Mouse (Mus musculus) myocyte (in vitro differentiated cells): ENCODE measurements at regions not wholly inside any gene's neighbourhood (a gene's known extent, or its start where the extent isn't known, plus 50 kb on each side); places are given as distances from the start of the nearest gene placed in this dataset.

Source experiments
- H3K27me3 ChIP-seq: one replicate; pipeline ENCODE4 v1.6.1; 2011; ENCODE audit not compliant: control insufficient read depth, insufficient read depth, insufficient read length
- H3K36me3 ChIP-seq: one replicate; pipeline ENCODE4 v1.6.1; 2011; ENCODE audit not compliant: control insufficient read depth, insufficient read depth
- H3K4me2 ChIP-seq: one replicate; pipeline ENCODE4 v1.6.1; 2011; ENCODE audit warnings: low read depth, control low read depth
- H3K4me3 ChIP-seq: one replicate; pipeline ENCODE4 v1.5.1; 2011; ENCODE audit warnings: mild to moderate bottlenecking, control low read depth, moderate library complexity
- H3K79me2 ChIP-seq: one replicate; pipeline ENCODE4 v1.6.1; 2011; ENCODE audit not compliant: control insufficient read depth, insufficient read depth
- H3ac ChIP-seq: one replicate; pipeline ENCODE4 v1.6.1; 2011; ENCODE audit not compliant: control insufficient read depth, insufficient read length
- CEBPB ChIP-seq: IDR thresholded peaks from 2 replicates; pipeline ENCODE4 v1.6.1; 2011; ENCODE audit warnings: mild to moderate bottlenecking, moderate library complexity; ENCODE audit not compliant: poor library complexity, insufficient read depth, severe bottlenecking
- E2F4 ChIP-seq: IDR thresholded peaks from one replicate; pipeline ENCODE4 v1.6.1; 2011; ENCODE audit warnings: mild to moderate bottlenecking, control low read depth, moderate library complexity; ENCODE audit not compliant: insufficient read depth
- MAX ChIP-seq: IDR thresholded peaks from one replicate; pipeline ENCODE4 v1.6.1; 2011; ENCODE audit warnings: low read depth, mild to moderate bottlenecking, control low read depth
- MYOD1 ChIP-seq, 3 experiments: IDR thresholded peaks; one replicate each; pipeline ENCODE4 v1.6.1; 2011; ENCODE audit warnings: control low read depth in 2 of 3, low read depth in 2 of 3, mild to moderate bottlenecking in 2 of 3, moderate library complexity in 1 of 3; ENCODE audit not compliant: insufficient read length in 2 of 3, control insufficient read depth in 1 of 3
- MYOG ChIP-seq, 3 experiments: IDR thresholded peaks; one replicate each; pipeline ENCODE4 v1.6.1; 2011; ENCODE audit warnings: control low read depth in 2 of 3, low read depth in 2 of 3, mild to moderate bottlenecking in 2 of 3; ENCODE audit not compliant: insufficient read length in 2 of 3, control insufficient read depth in 1 of 3, insufficient read depth in 1 of 3
- POLR2A ChIP-seq: IDR thresholded peaks from one replicate; pipeline ENCODE4 v1.6.1; 2011; ENCODE audit warnings: low read depth, mild to moderate bottlenecking, control low read depth, moderate library complexity; ENCODE audit not compliant: insufficient read length
- POLR2AphosphoS2 ChIP-seq: IDR thresholded peaks from one replicate; pipeline ENCODE4 v1.6.1; 2011; ENCODE audit warnings: low read depth, control low read depth; ENCODE audit not compliant: insufficient read length
- REST ChIP-seq: IDR thresholded peaks from one replicate; pipeline ENCODE4 v1.6.1; 2011; ENCODE audit warnings: mild to moderate bottlenecking, control low read depth, moderate library complexity; ENCODE audit not compliant: insufficient read depth, insufficient read length
- SRF ChIP-seq: IDR thresholded peaks from one replicate; pipeline ENCODE4 v1.6.1; 2011; ENCODE audit warnings: low read depth; ENCODE audit not compliant: control insufficient read depth, insufficient read length
- TCF12 ChIP-seq: IDR thresholded peaks from one replicate; pipeline ENCODE4 v1.6.1; 2011; ENCODE audit warnings: mild to moderate bottlenecking, control low read depth; ENCODE audit not compliant: poor library complexity, insufficient read depth, severe bottlenecking
- TCF3 ChIP-seq: IDR thresholded peaks from one replicate; pipeline ENCODE4 v1.6.1; 2011; ENCODE audit warnings: low read depth, control low read depth; ENCODE audit not compliant: insufficient read length
- USF1 ChIP-seq: IDR thresholded peaks from one replicate; pipeline ENCODE4 v1.6.1; 2011; ENCODE audit warnings: low read depth, mild to moderate bottlenecking, control low read depth, moderate library complexity

DNA sequence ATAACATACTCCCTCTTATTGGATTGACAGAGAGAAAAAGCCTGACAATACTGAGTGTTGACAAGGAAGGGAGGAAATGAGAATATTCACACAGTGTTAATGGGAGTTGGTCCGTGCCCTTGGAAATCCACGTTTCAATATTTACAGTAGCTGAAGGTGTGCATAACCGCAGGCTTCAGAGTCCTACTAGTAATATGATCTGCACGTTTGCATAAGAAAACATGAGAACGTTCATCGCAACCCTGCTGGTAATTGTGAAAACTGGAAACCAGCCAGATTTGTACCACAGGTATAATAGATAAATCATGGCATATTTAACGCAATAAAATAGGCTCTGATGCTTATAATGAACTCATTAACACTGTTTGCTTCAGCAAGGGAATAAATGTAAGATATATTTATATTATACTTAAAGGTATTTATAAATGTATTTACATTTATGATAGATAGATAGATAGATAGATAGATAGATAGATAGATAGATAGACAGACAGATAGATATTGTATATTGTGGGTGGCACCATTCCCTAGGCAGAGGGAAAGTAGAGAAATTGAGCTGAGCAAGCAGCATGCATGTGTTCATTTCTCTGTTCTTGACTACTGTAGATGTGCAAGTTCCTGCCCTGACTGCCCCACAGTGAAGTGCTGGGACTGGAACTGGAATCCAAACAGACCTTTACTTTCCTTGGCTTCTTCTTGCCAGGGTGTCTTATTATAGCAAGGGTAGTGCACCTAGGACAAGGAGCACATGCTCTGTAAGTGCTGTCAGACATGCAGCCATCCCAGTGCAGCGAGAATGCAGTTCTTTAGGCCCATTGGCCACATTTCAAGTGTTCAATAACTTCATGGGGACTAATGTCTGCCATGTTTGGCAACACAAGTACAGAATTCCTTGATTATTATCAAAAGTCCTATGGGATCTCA, 117.6 kb upstream of the Cpm start:
- no peak overlapping the region for H3ac ChIP-seq
- TF ChIP-seq MYOG (IDR thresholded peaks at IDR 0.05; ENCODE audit: control insufficient read depth in 1 of 3, insufficient read depth in 1 of 3, insufficient read length in 2 of 3, low read depth in 2 of 3) (no peak), MAX (no peak)
- H3K4me2 ChIP-seq, result no peak overlapping the region
- no peaks in the 10 kb centered on the region for H3K36me3 ChIP-seq
- H3K79me2 ChIP-seq, result no peaks in the 10 kb centered on the region
- no peaks in the 10 kb centered on the region for H3K27me3 ChIP-seq
- no peak overlapping the region for H3K4me3 ChIP-seq

- no peak overlapping the region for H3K4me2 ChIP-seq
- no peaks in the 10 kb centered on the region for H3K27me3 ChIP-seq
- no peaks in the 10 kb centered on the region for H3K79me2 ChIP-seq
- TF ChIP-seq TCF3 (no peak), TCF12 (no peak), POLR2A (no peak), MAX (no peak), POLR2AphosphoS2 (no peak), CEBPB (no peak), E2F4 (no peak), MYOD1 (IDR thresholded peaks at IDR 0.05; ENCODE audit: control insufficient read depth in 1 of 3, insufficient read length in 2 of 3, low read depth in 2 of 3) (no peak), SRF (no peak), REST (no peak), MYOG (IDR thresholded peaks at IDR 0.05; ENCODE audit: control insufficient read depth in 1 of 3, insufficient read depth in 1 of 3, insufficient read length in 2 of 3, low read depth in 2 of 3) (no peak), USF1 (no peak)
- no peaks in the 10 kb centered on the region for H3K36me3 ChIP-seq
- no peak overlapping the region for H3K4me3 ChIP-seq
- no peak overlapping the region for H3ac ChIP-seq
Observed at GRCm38 (mm10) chr10:117510529-117511482, 118.5 kb upstream of the Cpm start.

DNA sequence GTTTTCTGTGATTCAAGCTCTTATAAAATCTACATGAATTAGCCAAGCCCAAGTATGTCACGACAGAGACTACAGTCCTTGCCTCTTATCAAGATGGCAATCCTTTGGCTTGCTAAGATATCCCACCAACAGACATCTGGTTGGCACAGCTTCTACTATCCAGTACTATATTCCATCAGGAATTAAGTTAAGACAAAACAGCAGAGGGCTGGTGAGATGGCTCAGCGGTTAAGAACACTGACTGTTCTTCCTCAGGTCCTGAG, 119.1 kb upstream of the Cpm start:
- H3ac ChIP-seq, result no peak overlapping the region
- H3K4me3 ChIP-seq, result no peak overlapping the region
- H3K36me3 ChIP-seq, result no peaks in the 10 kb centered on the region
- H3K4me2 ChIP-seq, result no peak overlapping the region
- no peak for TF ChIP-seq TCF12
- H3K27me3 ChIP-seq, result no peaks in the 10 kb centered on the region
- H3K79me2 ChIP-seq, result no peaks in the 10 kb centered on the region

DNA sequence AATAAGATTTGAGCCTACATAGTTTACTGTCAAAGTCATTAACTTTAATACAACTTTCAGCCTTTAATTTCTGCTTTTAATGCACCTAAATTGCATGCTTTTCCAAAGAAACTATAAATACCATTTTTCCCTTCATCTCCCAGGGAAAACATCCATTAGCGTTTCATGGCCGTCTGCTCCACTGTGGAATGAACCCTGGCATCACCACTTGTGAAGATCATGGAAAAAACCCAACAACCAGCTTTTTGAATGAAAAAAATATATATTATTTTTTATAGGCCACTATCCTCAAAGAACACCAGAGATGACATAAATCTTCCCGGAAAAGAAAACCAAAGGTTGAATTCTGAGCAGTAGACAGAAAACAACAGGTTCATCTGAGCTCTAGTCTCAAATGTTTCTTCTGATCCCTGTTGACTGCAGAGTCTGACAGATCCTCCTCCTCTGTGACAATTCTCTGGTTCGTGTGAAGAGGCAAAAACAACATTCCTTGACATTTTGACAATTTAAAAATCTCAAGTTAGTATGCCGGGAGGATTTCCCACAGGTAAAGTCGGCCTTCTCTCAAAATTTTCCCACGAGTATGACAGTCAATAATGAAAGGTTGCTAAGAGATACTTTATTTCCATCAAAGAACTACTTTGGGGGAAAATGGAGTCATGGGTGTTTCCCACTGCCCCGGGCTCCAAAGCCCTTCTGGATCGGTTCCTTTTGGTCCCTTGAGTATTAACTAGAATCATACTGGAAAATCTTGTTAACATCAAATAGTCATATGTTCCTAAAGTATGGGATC, 119.7 kb upstream of the Cpm start:
- H3K4me3 ChIP-seq, result no peak overlapping the region
- H3K79me2 ChIP-seq, result no peaks in the 10 kb centered on the region
- no peaks in the 10 kb centered on the region for H3K27me3 ChIP-seq
- no peak overlapping the region for H3ac ChIP-seq
- H3K4me2 ChIP-seq, result no peak overlapping the region
- no peak for TF ChIP-seq E2F4
- TF ChIP-seq USF1, result no peak
- TF ChIP-seq MAX, result no peak
- no peak for TF ChIP-seq SRF
- no peak for TF ChIP-seq TCF3
- TF ChIP-seq POLR2A, result no peak
- TF ChIP-seq POLR2AphosphoS2, result no peak
- no peak for TF ChIP-seq CEBPB
- TF ChIP-seq TCF12, result no peak
- TF ChIP-seq REST, result no peak
- H3K36me3 ChIP-seq, result no peaks in the 10 kb centered on the region
